Mouse (Mus musculus): ENCODE data around the gene Acot7. TPM values are rescaled to one million over a fixed set of nuclear protein-coding genes. Genes with fewer than 3 reads are reported as not detected.

Gene Acot7
- polyA plus RNA-seq, 1 experiment from 2014 or later, result 58.4 TPM

DNA sequence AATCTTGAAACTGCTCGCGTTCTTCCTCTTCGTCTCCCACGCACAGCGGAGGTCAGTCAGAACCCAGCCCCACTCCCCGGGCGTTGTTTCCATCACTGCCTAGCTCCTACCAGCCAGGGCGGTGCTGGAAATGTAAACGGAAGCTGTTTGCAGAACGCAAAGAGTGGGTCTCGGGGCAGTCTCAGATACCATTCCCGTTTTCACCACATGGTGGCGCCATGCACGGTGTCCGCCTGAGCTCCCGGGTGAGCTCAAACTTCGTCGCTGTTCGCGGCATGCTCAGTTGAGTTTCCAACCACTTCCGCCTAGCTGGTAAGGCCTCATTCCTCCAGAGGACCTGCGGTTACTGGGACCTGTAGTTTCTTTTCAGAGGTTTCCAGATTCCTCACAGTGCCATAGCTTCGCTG is 24.2 kb upstream of the Acot7 start:
- ATAC-seq (replicated peaks; ENCODE audit: insufficient number of reproducible peaks, insufficient read depth, low FRiP score, low read depth), result 0 out of 2 replicates have a peak, but pooled peaks have one; percentile 42
- Histone ChIP-seq H3K4me2 (peak overlapping the region; percentile 54), H3K36me3 (no peaks in the 10 kb centered on the region), H3K9me3 (replicated peaks) (no peaks in the 10 kb centered on the region), H3K27me3 (peaks cover 87% of the 10 kb centered on the region), H3K4me1 (replicated peaks) (peaks cover 27% of the 10 kb centered on the region), H3K27ac (no peak overlapping the region), H3K4me3 (peak overlapping the region; percentile 33), H3K9ac (peak overlapping the region; percentile 18; the same call in 1 of the 2 replicates)
- 3% methylated on average over 23 of the region's 23 CpGs for WGBS

DNA sequence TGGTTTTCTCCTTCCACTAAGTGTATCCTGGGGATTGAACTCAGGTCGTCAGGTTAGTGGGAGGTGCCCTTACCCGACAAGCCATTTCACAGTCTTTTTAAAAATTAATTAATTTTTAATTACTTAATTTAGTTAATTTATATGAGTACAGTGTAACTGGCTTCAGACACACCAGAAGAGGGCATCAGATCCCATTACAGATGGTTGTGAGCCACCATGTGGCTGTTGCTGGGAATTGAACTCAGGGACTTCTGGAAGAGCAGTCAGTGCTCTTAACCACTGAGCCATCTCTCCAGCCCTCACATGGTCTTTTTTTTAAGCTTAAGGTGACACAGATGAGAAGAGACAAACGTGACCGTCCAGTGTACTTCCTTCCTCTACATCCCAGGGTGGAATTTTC is 22.9 kb upstream of the Acot7 start:
- H3K9me3 ChIP-seq (replicated peaks), result no peaks in the 10 kb centered on the region
- H3K4me3 ChIP-seq, result no peak overlapping the region
- H3K9ac ChIP-seq, result no peak overlapping the region
- 56% methylated on average over 4 of the region's 4 CpGs for WGBS
- H3K36me3 ChIP-seq, result no peaks in the 10 kb centered on the region
- peaks cover 38% of the 10 kb centered on the region for H3K4me1 ChIP-seq (replicated peaks)
- H3K27ac ChIP-seq, result no peak overlapping the region
- ATAC-seq (replicated peaks; ENCODE audit: insufficient number of reproducible peaks, insufficient read depth, low FRiP score, low read depth), result no peak
- H3K27me3 ChIP-seq, result peaks cover 87% of the 10 kb centered on the region
- H3K4me2 ChIP-seq, result no peak overlapping the region

DNA sequence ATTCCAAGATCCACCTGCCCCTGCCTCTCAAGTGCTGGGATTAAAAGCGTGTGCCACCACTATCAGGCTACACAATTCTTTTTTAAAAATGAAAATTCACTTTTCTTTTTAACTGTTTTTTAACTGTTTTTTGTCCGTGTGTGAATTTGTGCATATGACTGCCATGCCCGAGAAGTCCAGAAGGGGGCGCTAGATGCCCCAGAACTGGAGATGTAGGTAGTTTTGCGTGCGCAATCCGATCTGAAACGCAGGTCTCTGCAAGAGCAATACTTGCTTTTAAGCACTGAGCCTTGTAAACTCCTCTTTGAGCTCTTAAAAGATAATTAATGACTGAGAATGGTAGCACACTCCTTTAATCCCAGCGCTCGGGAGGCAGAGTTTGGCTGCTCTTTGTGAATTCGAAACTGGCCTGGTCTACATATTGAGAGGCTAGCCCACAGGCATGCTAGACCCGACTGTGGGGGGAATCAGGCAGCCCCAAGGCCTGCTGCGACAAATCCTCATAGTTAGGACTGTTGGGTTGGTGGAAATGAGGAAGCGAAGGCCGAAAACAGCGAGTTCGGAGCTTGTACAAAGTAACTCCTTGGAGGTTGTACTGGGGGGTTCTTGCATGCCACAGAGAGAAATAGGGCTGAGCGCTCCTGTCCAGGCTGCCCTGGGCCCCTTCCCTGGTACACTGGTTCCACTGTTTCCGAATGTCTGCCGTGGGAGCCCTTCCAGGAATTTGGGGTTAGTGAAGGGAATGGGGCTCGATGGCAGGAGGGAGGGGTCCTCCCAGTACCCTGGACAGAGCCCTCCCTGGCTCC is 20.0 kb upstream of the Acot7 start:
- Histone ChIP-seq H3K36me3 (no peaks in the 10 kb centered on the region), H3K27me3 (peaks cover 88% of the 10 kb centered on the region), H3K9me3 (replicated peaks) (no peaks in the 10 kb centered on the region), H3K9ac (no peak overlapping the region), H3K4me3 (peak overlapping the region; percentile 39), H3K27ac (no peak overlapping the region), H3K4me2 (peak overlapping the region; percentile 61), H3K4me1 (replicated peaks) (peaks cover 28% of the 10 kb centered on the region)
- no peak for ATAC-seq (replicated peaks; ENCODE audit: insufficient number of reproducible peaks, insufficient read depth, low FRiP score, low read depth)
- 18% methylated on average over 21 of the region's 21 CpGs for WGBS

DNA sequence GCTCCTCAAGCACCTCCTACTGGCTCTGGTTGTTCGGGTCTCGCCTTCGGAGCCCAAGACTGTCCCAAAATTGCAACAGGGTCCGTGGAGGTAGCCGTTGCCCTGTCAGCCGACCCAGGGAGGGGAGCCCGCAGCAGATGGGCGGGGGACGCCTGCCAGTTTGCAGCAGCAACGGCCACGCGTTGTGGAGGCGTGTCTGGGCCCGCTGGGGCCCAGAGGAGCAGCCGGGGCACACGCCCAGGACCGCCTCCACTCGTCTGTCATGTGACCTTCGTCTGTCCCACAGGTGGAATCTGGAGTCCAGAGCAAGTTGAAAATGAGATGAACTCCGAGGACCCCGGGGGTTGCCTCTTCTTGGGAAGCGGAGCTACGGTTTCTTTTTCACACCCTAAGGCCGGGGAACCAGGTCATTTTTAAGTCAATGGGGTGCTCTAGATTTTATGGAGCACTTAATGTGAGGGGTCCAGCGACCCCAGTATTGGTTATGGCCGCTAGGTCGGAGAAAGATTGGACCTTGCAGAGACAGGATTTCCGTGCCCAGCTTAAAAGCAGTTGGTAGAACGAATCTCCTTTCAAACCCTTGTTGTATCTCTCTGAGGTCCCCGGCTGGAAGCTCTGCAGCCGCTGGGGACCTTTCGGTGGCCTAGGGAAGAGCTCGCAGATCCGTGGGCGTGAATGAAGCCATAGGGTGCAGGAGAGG is 19.2 kb upstream of the Acot7 start, which contains the start of gene Hes2:
Gene Hes2 (plus strand): TSS at position 283 of the 700 bp plus-strand sequence.
- ATAC-seq (replicated peaks; ENCODE audit: insufficient number of reproducible peaks, insufficient read depth, low FRiP score, low read depth), result no peak
- no peak within 1 kb of the TSS for H3K9ac ChIP-seq
- peak within 1 kb of the TSS; percentile 39 for H3K4me3 ChIP-seq
- H3K27me3 ChIP-seq, result peaks cover 83% of the 10 kb centered on the region
- peaks cover 23% of the 10 kb centered on the region for H3K4me1 ChIP-seq (replicated peaks)
- no peak within 1 kb of the TSS for H3K27ac ChIP-seq
- WGBS, result 4% methylated on average over 35 of the region's 35 CpGs
- no peaks in the 10 kb centered on the region for H3K9me3 ChIP-seq (replicated peaks)
- no peaks in the 10 kb centered on the region for H3K36me3 ChIP-seq
- H3K4me2 ChIP-seq, result peak within 1 kb of the TSS; percentile 61

DNA sequence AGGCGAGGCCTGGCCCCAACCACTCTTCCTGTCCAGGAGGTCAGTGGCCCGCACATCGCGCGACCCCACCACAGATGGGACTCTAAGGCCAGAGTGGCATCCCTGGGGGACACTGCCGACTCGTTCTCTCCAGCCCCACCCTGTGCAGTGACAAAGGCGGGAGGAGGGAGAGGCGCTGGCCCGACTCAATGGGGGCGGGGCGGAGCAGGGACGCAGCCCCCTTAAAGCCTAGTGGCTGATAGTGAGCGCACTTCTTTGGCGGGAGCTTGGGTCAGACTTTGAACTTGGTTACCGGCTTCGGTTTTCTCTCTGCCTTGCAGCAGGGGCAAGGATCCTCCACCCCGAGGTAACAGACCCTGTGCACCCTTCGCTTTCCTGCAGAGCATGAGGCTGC is 18.7 kb upstream of the Acot7 start:
- H3K4me1 ChIP-seq (replicated peaks), result peaks cover 21% of the 10 kb centered on the region
- 2% methylated on average over 19 of the region's 19 CpGs for WGBS
- H3K27me3 ChIP-seq, result peaks cover 87% of the 10 kb centered on the region
- peak overlapping the region; percentile 61 for H3K4me2 ChIP-seq
- H3K9ac ChIP-seq, result no peak overlapping the region
- H3K9me3 ChIP-seq (replicated peaks), result no peaks in the 10 kb centered on the region
- no peak overlapping the region for H3K27ac ChIP-seq
- no peaks in the 10 kb centered on the region for H3K36me3 ChIP-seq
- ATAC-seq (replicated peaks; ENCODE audit: insufficient number of reproducible peaks, insufficient read depth, low FRiP score, low read depth), result no peak
- H3K4me3 ChIP-seq, result peak overlapping the region; percentile 39

DNA sequence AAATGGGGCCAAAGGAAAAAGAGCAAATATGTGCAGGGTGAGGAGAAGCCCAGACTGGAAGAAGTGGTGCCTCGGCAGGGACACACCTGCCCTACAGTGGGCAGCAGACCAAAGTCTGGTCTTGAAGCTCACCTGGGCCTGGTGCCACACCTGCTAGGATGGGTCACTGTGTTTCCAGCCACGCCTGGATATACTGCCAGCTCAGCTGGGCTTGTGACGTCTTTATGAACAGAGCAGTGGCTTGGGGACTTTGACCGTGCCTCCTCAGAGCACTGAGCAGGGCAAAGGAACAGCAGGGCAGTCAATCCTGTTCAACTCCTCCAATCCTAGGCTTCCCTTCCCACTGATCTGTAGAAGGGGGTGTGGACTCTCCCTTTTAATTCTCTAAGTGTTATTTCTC is 17.2 kb upstream of the Acot7 start:
- Histone ChIP-seq H3K9ac (no peak overlapping the region), H3K4me1 (replicated peaks) (peaks cover 27% of the 10 kb centered on the region), H3K4me3 (no peak overlapping the region), H3K36me3 (no peaks in the 10 kb centered on the region), H3K4me2 (no peak overlapping the region), H3K27ac (no peak overlapping the region), H3K9me3 (replicated peaks) (no peaks in the 10 kb centered on the region), H3K27me3 (peaks cover 78% of the 10 kb centered on the region)
- no peak for ATAC-seq (replicated peaks; ENCODE audit: insufficient number of reproducible peaks, insufficient read depth, low FRiP score, low read depth)
- 49% methylated on average over 4 of the region's 4 CpGs for WGBS

DNA sequence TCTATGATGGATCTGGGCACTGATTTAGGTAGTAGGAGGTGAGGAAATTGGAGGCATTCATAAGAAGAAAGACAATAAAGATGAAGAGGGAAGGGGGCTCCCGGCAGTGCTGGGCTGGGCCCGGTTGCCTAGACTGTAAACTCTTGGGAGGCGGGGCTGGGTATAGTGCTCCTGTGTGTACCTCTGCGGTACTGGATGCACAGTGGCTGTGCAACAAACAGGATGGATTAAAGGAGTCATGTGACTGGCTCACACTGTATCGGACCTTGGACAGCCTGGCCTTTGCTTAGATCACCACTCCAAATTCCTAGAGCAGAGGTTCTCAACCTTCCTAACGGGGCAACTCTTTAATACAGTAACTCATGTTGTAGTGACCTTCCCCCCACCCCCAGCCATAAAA is 16.3 kb upstream of the Acot7 start:
- no peak overlapping the region for H3K4me3 ChIP-seq
- H3K27me3 ChIP-seq, result peaks cover 74% of the 10 kb centered on the region
- no peak overlapping the region for H3K9ac ChIP-seq
- 75% methylated on average over 6 of the region's 6 CpGs for WGBS
- no peaks in the 10 kb centered on the region for H3K36me3 ChIP-seq
- peaks cover 28% of the 10 kb centered on the region for H3K4me1 ChIP-seq (replicated peaks)
- H3K9me3 ChIP-seq (replicated peaks), result no peaks in the 10 kb centered on the region
- no peak overlapping the region for H3K4me2 ChIP-seq
- no peak overlapping the region for H3K27ac ChIP-seq
- ATAC-seq (replicated peaks; ENCODE audit: insufficient number of reproducible peaks, insufficient read depth, low FRiP score, low read depth), result no peak

DNA sequence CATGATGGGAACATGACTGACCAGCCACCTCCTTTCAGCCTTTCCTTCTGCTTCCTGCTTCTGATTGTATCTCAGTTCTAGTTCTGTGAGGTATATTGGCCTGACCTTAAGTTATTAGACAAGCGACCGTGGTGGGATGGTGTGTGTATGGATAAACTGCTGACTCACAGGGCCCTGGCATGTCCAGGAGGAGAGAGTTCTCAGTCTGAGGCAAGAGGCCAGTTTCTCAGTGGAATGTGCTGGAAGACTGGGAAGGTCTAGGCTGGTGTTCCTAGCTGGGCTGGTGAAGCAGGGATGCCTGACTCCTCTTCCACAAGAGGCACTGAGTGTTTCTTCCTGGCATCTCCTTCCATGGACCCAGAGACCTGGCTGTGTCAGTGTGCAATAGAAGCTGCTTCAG is 15.2 kb upstream of the Acot7 start:
- Histone ChIP-seq H3K9ac (no peak overlapping the region), H3K4me3 (no peak overlapping the region), H3K4me2 (no peak overlapping the region), H3K9me3 (replicated peaks) (no peaks in the 10 kb centered on the region), H3K36me3 (no peaks in the 10 kb centered on the region), H3K4me1 (replicated peaks) (peaks cover 28% of the 10 kb centered on the region), H3K27me3 (peaks cover 64% of the 10 kb centered on the region), H3K27ac (no peak overlapping the region)
- no peak for ATAC-seq (replicated peaks; ENCODE audit: insufficient number of reproducible peaks, insufficient read depth, low FRiP score, low read depth)
- WGBS, result 78% methylated on average over 2 of the region's 2 CpGs

DNA sequence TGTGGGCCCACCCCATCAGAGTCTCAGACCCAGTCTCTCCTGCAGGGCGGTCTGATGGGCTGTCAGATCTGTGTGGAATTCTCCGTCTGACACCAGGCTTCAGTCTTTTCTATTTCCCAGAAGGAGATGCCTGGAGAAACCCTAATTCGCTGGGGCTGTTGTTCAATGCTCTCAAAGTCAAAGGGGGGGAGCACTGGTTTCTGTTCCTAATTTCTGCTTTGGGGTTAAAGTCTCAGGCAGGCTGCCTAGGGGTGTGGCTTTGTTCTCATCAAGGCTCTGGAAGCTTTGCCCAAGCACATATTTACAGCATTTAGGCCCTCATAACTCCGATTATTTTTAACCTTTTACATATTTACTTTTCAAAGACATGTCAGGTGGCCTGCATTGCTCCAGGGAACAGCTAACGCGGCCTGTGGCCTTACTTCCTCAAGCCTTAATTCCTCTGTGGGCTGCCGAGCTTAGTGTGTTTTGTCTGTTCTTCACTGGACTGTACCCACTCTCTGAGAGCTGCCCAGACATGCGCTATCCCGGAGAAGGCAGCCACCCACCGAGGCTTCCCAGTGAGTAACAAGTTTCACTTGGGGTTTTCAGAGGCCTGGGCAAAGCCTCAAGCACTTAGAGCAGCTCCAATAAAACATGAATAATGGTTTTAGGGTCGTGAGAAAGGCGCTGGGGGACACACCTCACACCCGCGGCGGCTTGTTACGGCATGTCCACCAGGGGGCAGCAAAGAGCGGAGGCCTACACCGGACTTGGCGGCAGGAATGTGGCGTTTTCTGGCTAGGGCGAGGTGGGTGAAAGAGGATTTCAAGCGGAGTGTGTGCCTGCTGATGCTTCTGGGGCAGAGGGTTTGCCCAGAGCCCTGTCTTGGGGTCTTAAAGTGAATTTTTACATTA is 12.7 kb upstream of the Acot7 start:
- no peak overlapping the region for H3K4me2 ChIP-seq
- 26% methylated on average over 22 of the region's 22 CpGs for WGBS
- peaks cover 7% of the 10 kb centered on the region; the same call in 1 of the 2 replicates for H3K4me1 ChIP-seq (replicated peaks)
- no peaks in the 10 kb centered on the region for H3K9me3 ChIP-seq (replicated peaks)
- H3K27me3 ChIP-seq, result peaks cover 43% of the 10 kb centered on the region
- no peak overlapping the region for H3K9ac ChIP-seq
- H3K27ac ChIP-seq, result no peak overlapping the region
- H3K4me3 ChIP-seq, result no peak overlapping the region
- H3K36me3 ChIP-seq, result no peaks in the 10 kb centered on the region
- no peak for ATAC-seq (replicated peaks; ENCODE audit: insufficient number of reproducible peaks, insufficient read depth, low FRiP score, low read depth)

DNA sequence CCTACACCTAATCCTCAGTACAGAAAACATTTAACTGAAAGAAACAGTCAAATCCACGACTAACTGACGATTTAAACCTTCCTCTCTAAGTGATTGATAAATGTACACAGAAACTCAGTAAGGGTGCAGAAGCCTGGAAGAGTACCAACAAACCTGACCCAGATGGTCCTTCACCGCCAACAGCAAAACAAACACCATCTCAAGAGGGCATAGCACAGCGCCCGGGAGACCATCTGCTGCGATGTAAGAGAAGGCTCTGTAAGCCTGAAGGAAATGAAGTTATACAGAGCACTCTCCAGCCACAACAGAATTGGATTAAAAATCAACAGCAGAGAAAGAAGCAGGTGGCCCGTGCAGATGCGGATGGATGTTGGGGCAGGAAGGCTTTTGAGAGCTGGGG is 9.9 kb upstream of the Acot7 start:
- Histone ChIP-seq H3K4me2 (no peak overlapping the region), H3K9me3 (replicated peaks) (no peaks in the 10 kb centered on the region), H3K27me3 (peaks cover 15% of the 10 kb centered on the region), H3K4me3 (no peak overlapping the region), H3K4me1 (replicated peaks) (peaks cover 7% of the 10 kb centered on the region; the same call in 1 of the 2 replicates), H3K36me3 (no peaks in the 10 kb centered on the region), H3K9ac (no peak overlapping the region), H3K27ac (no peak overlapping the region)
- WGBS, result 62% methylated on average over 8 of the region's 8 CpGs
- no peak for ATAC-seq (replicated peaks; ENCODE audit: insufficient number of reproducible peaks, insufficient read depth, low FRiP score, low read depth)

DNA sequence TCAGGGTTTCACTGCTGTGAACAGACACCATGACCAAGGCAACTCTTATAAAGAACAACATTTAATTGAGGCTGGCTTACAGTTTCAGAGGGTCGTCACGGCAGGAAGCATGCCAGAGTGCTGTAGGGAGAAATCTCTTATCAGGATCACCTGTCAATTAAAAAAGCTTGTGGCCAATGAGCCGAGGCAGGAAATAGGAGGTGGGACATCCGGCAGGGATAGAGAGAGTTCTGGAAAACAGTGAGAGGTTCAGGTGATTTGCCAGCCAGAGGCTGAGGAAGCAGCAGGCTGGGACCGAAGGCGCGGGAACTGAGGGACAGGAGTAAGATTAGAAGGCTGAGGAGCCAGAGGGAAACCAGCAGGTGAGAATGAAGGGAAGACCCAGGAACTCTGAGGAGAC is 8.8 kb upstream of the Acot7 start:
- WGBS, result 76% methylated on average over 7 of the region's 7 CpGs
- no peaks in the 10 kb centered on the region for H3K9me3 ChIP-seq (replicated peaks)
- H3K27ac ChIP-seq, result no peak overlapping the region
- no peaks in the 10 kb centered on the region for H3K36me3 ChIP-seq
- H3K27me3 ChIP-seq, result peaks cover 12% of the 10 kb centered on the region
- no peak overlapping the region for H3K4me3 ChIP-seq
- H3K4me1 ChIP-seq (replicated peaks), result peaks cover 7% of the 10 kb centered on the region; the same call in 1 of the 2 replicates
- no peak for ATAC-seq (replicated peaks; ENCODE audit: insufficient number of reproducible peaks, insufficient read depth, low FRiP score, low read depth)
- H3K9ac ChIP-seq, result no peak overlapping the region
- no peak overlapping the region for H3K4me2 ChIP-seq

Data from heart, embryonic 15.5 days (tissue).